Mouse (Mus musculus): Measurements from ENCODE around the gene Itpr2.

Gene Itpr2

GRCm38 (mm10) chr6:146343671-146344384 is 158.2 kb downstream of the Itpr2 start:
- DNase-seq: peak; percentile 46

- peak; percentile 47 for DNase-seq
These were observed 159.0 kb downstream of the Itpr2 start for GRCm38 (mm10) chr6:146342995-146343394.

- no peak for DNase-seq
These were observed 160.1 kb downstream of the Itpr2 start for GRCm38 (mm10) chr6:146341934-146342333.

GRCm38 (mm10) chr6:146341413-146341812 is 160.6 kb downstream of the Itpr2 start:
- no peak for DNase-seq

GRCm38 (mm10) chr6:146340951-146341350 is 161.1 kb downstream of the Itpr2 start:
- DNase-seq: no peak

- peak; percentile 30 for DNase-seq
These were observed 162.2 kb downstream of the Itpr2 start for GRCm38 (mm10) chr6:146339779-146340178.

- no peak for DNase-seq
These were observed 164.8 kb downstream of the Itpr2 start for GRCm38 (mm10) chr6:146337237-146337636.

GRCm38 (mm10) chr6:146335191-146335590 is 166.8 kb downstream of the Itpr2 start:
- DNase-seq: no peak

GRCm38 (mm10) chr6:146333506-146333905 is 168.5 kb downstream of the Itpr2 start:
- no peak for DNase-seq

- peak; percentile 10 for DNase-seq
These were observed 170.9 kb downstream of the Itpr2 start for GRCm38 (mm10) chr6:146331017-146331669.

- no peak for DNase-seq
These were observed 172.9 kb downstream of the Itpr2 start for GRCm38 (mm10) chr6:146329079-146329478.

GRCm38 (mm10) chr6:146326631-146327030 is 175.4 kb downstream of the Itpr2 start:
- no peak for DNase-seq

GRCm38 (mm10) chr6:146324541-146325204 is 177.3 kb downstream of the Itpr2 start:
- DNase-seq: no peak

- DNase-seq: no peak
These were observed 179.5 kb downstream of the Itpr2 start for GRCm38 (mm10) chr6:146322555-146322954.

- DNase-seq: no peak
These were observed 180.1 kb downstream of the Itpr2 start for GRCm38 (mm10) chr6:146321951-146322350.

GRCm38 (mm10) chr6:146316415-146316814 is 185.6 kb downstream of the Itpr2 start:
- no peak for DNase-seq

GRCm38 (mm10) chr6:146315153-146315552 is 186.9 kb downstream of the Itpr2 start:
- no peak for DNase-seq

- DNase-seq: no peak
These were observed 187.7 kb downstream of the Itpr2 start for GRCm38 (mm10) chr6:146314304-146314703.

GRCm38 (mm10) chr6:146313396-146313795 is 188.6 kb downstream of the Itpr2 start:
- DNase-seq: no peak

GRCm38 (mm10) chr6:146310210-146310609 is 191.8 kb downstream of the Itpr2 start:
- DNase-seq: no peak

GRCm38 (mm10) chr6:146309335-146309734 is 192.7 kb downstream of the Itpr2 start:
- no peak for DNase-seq

GRCm38 (mm10) chr6:146305995-146306394 is 196.0 kb downstream of the Itpr2 start:
- no peak for DNase-seq

GRCm38 (mm10) chr6:146304088-146304487 is 197.9 kb downstream of the Itpr2 start:
- no peak for DNase-seq

- no peak for DNase-seq
These were observed 198.7 kb downstream of the Itpr2 start for GRCm38 (mm10) chr6:146303336-146303735.

Measured in cerebellum, adult 11 months (tissue).